Mouse (Mus musculus): ENCODE measurements around the gene Egfl7. TPM values are rescaled to one million over a fixed set of nuclear protein-coding genes. Genes with fewer than 3 reads are reported as not detected.
A peak's percentile ranks its signal among the peaks of the same experiment; 100 is the strongest.

Gene Egfl7
- polyA plus RNA-seq, 1 experiment from 2014 or later: 188 TPM

GRCm38 (mm10) chr2:26607056-26607910, 27.5 kb downstream of the Egfl7 start:
- H3K36me3 ChIP-seq (ENCODE audit: control insufficient read depth, insufficient read depth): no peaks in the 10 kb centered on the region
- ATAC-seq (replicated peaks; ENCODE audit: extremely low read depth, insufficient read depth, low FRiP score): peak; percentile 35; the same call in 1 of the 2 replicates
- H3K9me3 ChIP-seq (replicated peaks; ENCODE audit: control insufficient read depth, low read length): no peaks in the 10 kb centered on the region
- no peak overlapping the region for H3K4me3 ChIP-seq (ENCODE audit: low read length)
- peak overlapping the region; percentile 63 for H3K27ac ChIP-seq (ENCODE audit: low read length)
- no peaks in the 10 kb centered on the region for H3K27me3 ChIP-seq (ENCODE audit: control insufficient read depth, insufficient read depth, low read length)
- 39% methylated on average over 6 of the region's 6 CpGs for WGBS
- H3K4me2 ChIP-seq (ENCODE audit: low read depth, low read length): no peak overlapping the region
- H3K4me1 ChIP-seq (ENCODE audit: control insufficient read depth, insufficient read depth, low read length): peaks cover 30% of the 10 kb centered on the region
- no peak overlapping the region for H3K9ac ChIP-seq (ENCODE audit: low read length)

- H3K9ac ChIP-seq (ENCODE audit: low read length): no peak overlapping the region
- no peaks in the 10 kb centered on the region for H3K9me3 ChIP-seq (replicated peaks; ENCODE audit: control insufficient read depth, low read length)
- no peak for ATAC-seq (replicated peaks; ENCODE audit: extremely low read depth, insufficient read depth, low FRiP score)
- no peak overlapping the region for H3K27ac ChIP-seq (ENCODE audit: low read length)
- no peak overlapping the region for H3K4me2 ChIP-seq (ENCODE audit: low read depth, low read length)
- H3K36me3 ChIP-seq (ENCODE audit: control insufficient read depth, insufficient read depth): no peaks in the 10 kb centered on the region
- H3K4me3 ChIP-seq (ENCODE audit: low read length): no peak overlapping the region
- H3K4me1 ChIP-seq (ENCODE audit: control insufficient read depth, insufficient read depth, low read length): peaks cover 23% of the 10 kb centered on the region
- no peaks in the 10 kb centered on the region for H3K27me3 ChIP-seq (ENCODE audit: control insufficient read depth, insufficient read depth, low read length)
These were observed 29.0 kb downstream of the Egfl7 start for GRCm38 (mm10) chr2:26608781-26609180.

- Histone ChIP-seq H3K27me3 (ENCODE audit: control insufficient read depth, insufficient read depth, low read length) (no peaks in the 10 kb centered on the region), H3K36me3 (ENCODE audit: control insufficient read depth, insufficient read depth) (no peaks in the 10 kb centered on the region), H3K4me1 (ENCODE audit: control insufficient read depth, insufficient read depth, low read length) (peaks cover 23% of the 10 kb centered on the region), H3K9me3 (replicated peaks; ENCODE audit: control insufficient read depth, low read length) (no peaks in the 10 kb centered on the region), H3K4me3 (ENCODE audit: low read length) (no peak overlapping the region), H3K27ac (ENCODE audit: low read length) (no peak overlapping the region), H3K9ac (ENCODE audit: low read length) (no peak overlapping the region), H3K4me2 (ENCODE audit: low read depth, low read length) (no peak overlapping the region)
- ATAC-seq (replicated peaks; ENCODE audit: extremely low read depth, insufficient read depth, low FRiP score): no peak
These were observed 29.4 kb downstream of the Egfl7 start for GRCm38 (mm10) chr2:26609261-26609661.

DNA sequence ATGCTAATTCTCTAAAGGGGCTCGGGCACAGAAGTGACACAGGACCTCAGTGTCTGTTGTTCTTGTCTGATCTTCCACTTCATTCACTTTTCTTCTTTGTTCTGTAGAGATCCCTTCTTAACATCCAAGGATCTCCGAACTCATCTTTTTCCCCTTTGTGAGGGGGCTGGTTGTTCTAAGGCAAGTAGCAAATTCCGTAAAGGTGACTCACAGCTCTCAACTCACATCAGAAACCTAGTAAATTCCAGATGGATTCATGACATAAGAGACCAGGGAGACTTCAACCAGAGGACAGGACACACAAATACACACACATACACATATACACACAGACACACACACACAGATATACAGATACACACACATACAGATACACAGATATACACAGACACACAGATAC, 30.7 kb downstream of the Egfl7 start:
- no peak for ATAC-seq (replicated peaks; ENCODE audit: extremely low read depth, insufficient read depth, low FRiP score)

DNA sequence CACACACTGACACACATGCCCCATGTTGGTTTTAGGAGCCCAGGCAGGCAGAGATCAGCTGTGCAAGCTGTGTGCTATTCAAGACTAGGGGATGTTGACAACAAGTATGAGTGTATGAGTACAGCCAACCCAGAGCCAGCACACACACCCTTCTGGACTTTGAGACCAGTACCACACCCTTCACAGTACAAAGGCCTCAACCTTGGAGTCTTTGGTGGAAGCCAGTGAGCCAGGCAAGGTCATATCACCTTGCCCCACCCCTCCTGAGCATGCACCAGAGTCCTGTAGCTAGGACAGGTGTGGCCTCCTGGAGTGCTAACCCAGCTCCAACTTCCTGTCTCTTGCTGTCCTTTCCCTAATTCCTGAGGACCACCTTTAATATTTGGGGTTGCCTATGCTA, 31.2 kb downstream of the Egfl7 start:
- no peak overlapping the region for H3K4me2 ChIP-seq (ENCODE audit: low read depth, low read length)
- H3K4me3 ChIP-seq (ENCODE audit: low read length): no peak overlapping the region
- H3K27me3 ChIP-seq (ENCODE audit: control insufficient read depth, insufficient read depth, low read length): no peaks in the 10 kb centered on the region
- peaks cover 19% of the 10 kb centered on the region for H3K4me1 ChIP-seq (ENCODE audit: control insufficient read depth, insufficient read depth, low read length)
- ATAC-seq (replicated peaks; ENCODE audit: extremely low read depth, insufficient read depth, low FRiP score): no peak
- no peaks in the 10 kb centered on the region for H3K9me3 ChIP-seq (replicated peaks; ENCODE audit: control insufficient read depth, low read length)
- H3K9ac ChIP-seq (ENCODE audit: low read length): no peak overlapping the region
- H3K36me3 ChIP-seq (ENCODE audit: control insufficient read depth, insufficient read depth): no peaks in the 10 kb centered on the region
- no peak overlapping the region for H3K27ac ChIP-seq (ENCODE audit: low read length)

More for the DNA sequence above, 30.7 kb downstream of the Egfl7 start:
- peaks cover 20% of the 10 kb centered on the region for H3K4me1 ChIP-seq (ENCODE audit: control insufficient read depth, insufficient read depth, low read length)
- no peaks in the 10 kb centered on the region for H3K36me3 ChIP-seq (ENCODE audit: control insufficient read depth, insufficient read depth)
- no peak overlapping the region for H3K9ac ChIP-seq (ENCODE audit: low read length)
- H3K9me3 ChIP-seq (replicated peaks; ENCODE audit: control insufficient read depth, low read length): no peaks in the 10 kb centered on the region
- 78% methylated on average over 3 of the region's 3 CpGs for WGBS
- no peaks in the 10 kb centered on the region for H3K27me3 ChIP-seq (ENCODE audit: control insufficient read depth, insufficient read depth, low read length)
- no peak overlapping the region for H3K27ac ChIP-seq (ENCODE audit: low read length)
- no peak overlapping the region for H3K4me3 ChIP-seq (ENCODE audit: low read length)
- no peak overlapping the region for H3K4me2 ChIP-seq (ENCODE audit: low read depth, low read length)

DNA sequence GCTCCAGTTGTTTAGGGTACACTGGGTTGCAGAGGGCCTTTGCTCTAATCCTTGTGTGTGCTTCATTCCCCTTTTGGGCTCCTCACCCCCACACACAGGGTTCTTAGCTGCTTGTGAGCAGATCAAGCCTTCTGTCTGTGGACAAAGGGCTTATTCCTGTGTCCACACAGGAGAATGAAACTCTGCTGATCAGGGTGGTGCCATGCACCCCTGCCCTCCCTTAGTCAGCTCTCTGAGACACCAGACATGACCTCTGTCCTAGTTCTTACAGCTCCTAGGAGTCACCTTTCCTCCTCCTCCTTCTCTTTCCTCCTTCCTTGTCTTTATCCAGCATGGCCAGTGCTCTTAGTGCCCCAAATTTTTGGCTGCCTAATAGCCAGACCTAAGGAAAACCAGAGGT, 32.1 kb downstream of the Egfl7 start:
- no peaks in the 10 kb centered on the region for H3K27me3 ChIP-seq (ENCODE audit: control insufficient read depth, insufficient read depth, low read length)
- no peak overlapping the region for H3K27ac ChIP-seq (ENCODE audit: low read length)
- H3K36me3 ChIP-seq (ENCODE audit: control insufficient read depth, insufficient read depth): no peaks in the 10 kb centered on the region
- H3K9ac ChIP-seq (ENCODE audit: low read length): no peak overlapping the region
- ATAC-seq (replicated peaks; ENCODE audit: extremely low read depth, insufficient read depth, low FRiP score): no peak
- H3K9me3 ChIP-seq (replicated peaks; ENCODE audit: control insufficient read depth, low read length): no peaks in the 10 kb centered on the region
- peaks cover 11% of the 10 kb centered on the region for H3K4me1 ChIP-seq (ENCODE audit: control insufficient read depth, insufficient read depth, low read length)
- no peak overlapping the region for H3K4me3 ChIP-seq (ENCODE audit: low read length)
- H3K4me2 ChIP-seq (ENCODE audit: low read depth, low read length): no peak overlapping the region

DNA sequence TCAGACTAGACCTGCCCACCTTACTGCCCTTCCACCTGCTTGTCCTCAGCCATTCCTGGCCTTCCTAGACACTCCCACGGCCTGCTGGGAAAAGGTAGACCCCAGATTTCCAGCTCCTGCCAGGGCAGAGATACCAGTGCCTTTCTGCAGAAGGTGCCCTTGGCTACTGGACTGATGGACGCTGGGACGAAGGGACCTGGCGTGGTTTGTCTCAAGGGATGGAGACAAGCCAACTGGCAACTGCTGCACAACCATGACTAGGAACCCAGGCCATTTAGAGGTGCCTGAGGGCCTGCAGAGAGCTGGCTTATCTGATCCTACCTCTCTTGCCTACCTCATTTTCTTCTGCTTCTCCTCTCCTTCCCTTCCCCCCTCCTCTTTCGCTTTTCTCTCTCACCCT, 35.1 kb downstream of the Egfl7 start:
- no peak overlapping the region for H3K4me3 ChIP-seq (ENCODE audit: low read length)
- 62% methylated on average over 5 of the region's 5 CpGs for WGBS
- H3K36me3 ChIP-seq (ENCODE audit: control insufficient read depth, insufficient read depth): no peaks in the 10 kb centered on the region
- no peak overlapping the region for H3K27ac ChIP-seq (ENCODE audit: low read length)
- no peak overlapping the region for H3K4me2 ChIP-seq (ENCODE audit: low read depth, low read length)
- no peaks in the 10 kb centered on the region for H3K4me1 ChIP-seq (ENCODE audit: control insufficient read depth, insufficient read depth, low read length)
- no peaks in the 10 kb centered on the region for H3K9me3 ChIP-seq (replicated peaks; ENCODE audit: control insufficient read depth, low read length)
- no peak overlapping the region for H3K9ac ChIP-seq (ENCODE audit: low read length)
- no peak for ATAC-seq (replicated peaks; ENCODE audit: extremely low read depth, insufficient read depth, low FRiP score)
- no peaks in the 10 kb centered on the region for H3K27me3 ChIP-seq (ENCODE audit: control insufficient read depth, insufficient read depth, low read length)

DNA sequence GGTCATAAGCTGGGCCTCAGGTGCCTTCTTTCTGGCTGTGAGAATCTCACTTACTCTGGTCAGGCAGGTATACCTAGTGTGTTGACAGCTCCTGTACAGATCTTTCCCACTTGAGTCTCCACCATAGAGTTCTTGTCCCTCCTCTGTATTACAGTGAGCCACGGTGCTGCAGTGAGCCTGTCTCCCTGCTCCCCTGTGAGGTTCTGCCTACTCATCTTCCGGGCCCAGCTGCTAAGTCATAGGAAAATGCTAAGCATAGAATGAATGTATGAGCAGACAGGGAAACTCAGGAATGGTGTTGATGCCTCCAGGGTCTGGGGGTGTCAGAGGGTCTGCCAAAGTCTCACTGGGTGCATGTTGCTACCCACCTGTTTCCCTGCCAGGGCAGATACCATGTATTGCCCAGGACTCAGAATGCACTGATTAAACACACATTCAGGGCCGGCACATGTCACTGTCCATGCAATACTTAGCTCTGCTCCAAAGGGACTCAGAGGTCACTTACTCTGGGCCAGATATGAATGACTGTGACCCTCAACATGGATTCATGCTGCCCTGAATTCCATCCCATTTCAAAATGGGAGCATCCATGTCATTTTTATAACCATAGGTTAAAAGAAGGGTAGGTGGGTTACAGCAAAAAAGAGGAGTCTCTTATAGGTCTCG, 35.8 kb downstream of the Egfl7 start:
- no peak for ATAC-seq (replicated peaks; ENCODE audit: extremely low read depth, insufficient read depth, low FRiP score)
- WGBS: 75% methylated on average over 4 of the region's 4 CpGs
- H3K27me3 ChIP-seq (ENCODE audit: control insufficient read depth, insufficient read depth, low read length): no peaks in the 10 kb centered on the region

DNA sequence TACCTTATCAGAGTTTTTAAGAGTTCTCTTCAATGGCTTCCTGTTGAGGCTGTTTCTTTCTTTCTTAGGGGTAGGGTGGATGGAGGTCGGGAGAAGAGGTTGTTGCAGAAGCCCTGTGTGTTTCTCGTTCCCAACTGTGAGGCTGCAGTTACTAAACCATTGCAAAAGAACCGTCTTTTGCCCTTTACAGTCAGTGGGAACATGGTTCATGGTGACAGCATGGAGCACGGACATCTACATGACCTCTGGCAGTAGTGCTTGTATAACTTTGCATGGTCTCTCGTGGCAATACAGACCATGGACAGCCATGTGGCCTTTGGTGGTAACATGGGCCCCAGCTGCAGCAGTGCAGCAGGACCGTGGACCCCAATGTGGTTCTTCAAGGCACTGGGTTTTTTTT, 37.5 kb downstream of the Egfl7 start:
- H3K36me3 ChIP-seq (ENCODE audit: control insufficient read depth, insufficient read depth): no peaks in the 10 kb centered on the region
- H3K4me1 ChIP-seq (ENCODE audit: control insufficient read depth, insufficient read depth, low read length): no peaks in the 10 kb centered on the region
- no peak overlapping the region for H3K9ac ChIP-seq (ENCODE audit: low read length)
- H3K27me3 ChIP-seq (ENCODE audit: control insufficient read depth, insufficient read depth, low read length): no peaks in the 10 kb centered on the region
- H3K27ac ChIP-seq (ENCODE audit: low read length): no peak overlapping the region
- H3K4me3 ChIP-seq (ENCODE audit: low read length): no peak overlapping the region
- no peak for ATAC-seq (replicated peaks; ENCODE audit: extremely low read depth, insufficient read depth, low FRiP score)
- 59% methylated on average over 6 of the region's 6 CpGs for WGBS
- H3K4me2 ChIP-seq (ENCODE audit: low read depth, low read length): no peak overlapping the region
- H3K9me3 ChIP-seq (replicated peaks; ENCODE audit: control insufficient read depth, low read length): no peaks in the 10 kb centered on the region

More for the DNA sequence above, 35.8 kb downstream of the Egfl7 start:
- Histone ChIP-seq H3K9ac (ENCODE audit: low read length) (no peak overlapping the region), H3K9me3 (replicated peaks; ENCODE audit: control insufficient read depth, low read length) (no peaks in the 10 kb centered on the region), H3K27ac (ENCODE audit: low read length) (no peak overlapping the region), H3K36me3 (ENCODE audit: control insufficient read depth, insufficient read depth) (no peaks in the 10 kb centered on the region), H3K4me2 (ENCODE audit: low read depth, low read length) (no peak overlapping the region), H3K4me3 (ENCODE audit: low read length) (no peak overlapping the region), H3K4me1 (ENCODE audit: control insufficient read depth, insufficient read depth, low read length) (no peaks in the 10 kb centered on the region)
